In genomic region chr1:192343996-192344395, GRCm38 (mm10) we compare ENCODE assay signal across 19 mouse cellular contexts.
DNase-seq lines count a peak whose midpoint lies in the region; ATAC-seq and TF ChIP-seq lines count a peak whose summit lies in the region.
"Had no signal": no experiment of that assay in that cellular context is flagged by ENCODE, and none has a peak within 500 bp of the region (broad histone marks: within the 10 kb centered on the region; RNA-seq: fewer than 3 reads in every experiment).

No protein-coding gene starts in this region.

- no peak overlapping the region for H3K4me3 ChIP-seq in layer of hippocampus, adult 2 months
- H3K4me3 ChIP-seq: embryonic facial prominence, embryonic 13.5 days; erythroblast, embryonic 14.5 days; forebrain, embryonic 13.5 days; forebrain, embryonic 15.5 days had no signal

- TF ChIP-seq CTCF in layer of hippocampus, adult 2 months (conservative IDR thresholded peaks at IDR 0.05): no peak

- peak overlapping the region; percentile 58 for H3K27ac ChIP-seq in layer of hippocampus, adult 2 months
- H3K27ac ChIP-seq: embryonic facial prominence, embryonic 13.5 days; forebrain, embryonic 13.5 days; forebrain, embryonic 15.5 days had no signal

- no peak for ATAC-seq in erythroblast, adult 5-6 weeks (replicated peaks; ENCODE audit: low FRiP score, poor library complexity, severe bottlenecking)
- ATAC-seq: forebrain, embryonic 13.5 days; forebrain, embryonic 15.5 days; forebrain, postnatal 0 days had no signal

- DNase-seq in layer of hippocampus, adult 2 months (ENCODE audit: low spot score in 2 of 2): no peak
- DNase-seq in layer of hippocampus, adult 11-12 months (ENCODE audit: low spot score): no peak
- DNase-seq in fat pad, adult 2 months (ENCODE audit: extremely low read depth, low read depth, low spot score): peak; percentile 63
- no peak for DNase-seq in lung, postnatal 14 days
- DNase-seq: adrenal gland, adult 2 months; adrenal gland, postnatal 10 days; adrenal gland, postnatal 25 days; cerebellum, adult 11 months; cerebellum, adult 18-20 months; cerebellum, adult 8-10 months; cerebellum, adult 9-11 months; cerebellum, postnatal 14 days; cerebellum, postnatal 36 days; forebrain, postnatal 0 days had no signal
